Mouse (Mus musculus) kidney, embryonic 16.5 days (tissue): ENCODE measurements at regions not wholly inside any gene's neighbourhood (a gene's known extent, or its start where the extent isn't known, plus 50 kb on each side); places are given as distances from the start of the nearest gene placed in this dataset.

ENCODE experiments used
- ATAC-seq: fragments of 200-750 bp; cut with Nextera tagmentation; 2 replicates; pipeline ENCODE4 v1.8.0; 2017; ENCODE audit warnings: moderate TSS enrichment; ENCODE audit not compliant: low FRiP score, low TSS enrichment
- H3K27ac ChIP-seq: fragments of 300-500 bp; sonication (generic); 2 replicates; pipeline ENCODE4 v1.5.1; 2014; ENCODE audit warnings: low read length
- H3K27me3 ChIP-seq: fragments of 300-500 bp; sonication (generic); 2 replicates; pipeline ENCODE4 v1.6.1; 2014; ENCODE audit warnings: low read length, control low read depth, mixed read lengths; ENCODE audit not compliant: insufficient read depth
- H3K36me3 ChIP-seq: fragments of 300-500 bp; sonication (generic); 2 replicates; pipeline ENCODE4 v1.6.1; 2014; ENCODE audit warnings: low read length, control low read depth, mixed read lengths; ENCODE audit not compliant: insufficient read depth
- H3K4me1 ChIP-seq: fragments of 300-500 bp; sonication (generic); 2 replicates; pipeline ENCODE4 v1.6.1; 2014; ENCODE audit warnings: low read length, control low read depth, mixed read lengths; ENCODE audit not compliant: insufficient read depth
- H3K4me2 ChIP-seq: fragments of 300-500 bp; sonication (generic); replicated peaks from 2 replicates; pipeline ENCODE4 v1.6.1; 2014; ENCODE audit warnings: low read depth, low read length
- H3K4me3 ChIP-seq: fragments of 300-500 bp; sonication (generic); 2 replicates; pipeline ENCODE4 v1.5.1; 2014; ENCODE audit warnings: mild to moderate bottlenecking, low read length
- H3K9ac ChIP-seq: fragments of 300-500 bp; sonication (generic); replicated peaks from 2 replicates; pipeline ENCODE4 v1.6.1; 2014; ENCODE audit warnings: low read length
- H3K9me3 ChIP-seq: fragments of 300-500 bp; sonication (generic); 2 replicates; pipeline ENCODE4 v1.6.1; 2016; ENCODE audit warnings: low read length, control low read depth
- WGBS: fragments of 180-500 bp; shearing (Covaris S2); extraction: QIAGEN DNeasy Blood & Tissue Kit; methylation state at CpG from one replicate; pipeline ENCODE4 v1.1.7; 2014; 5-methylcytosine and 5-hydroxymethylcytosine counted together

GRCm38 (mm10) chr13:28497483-28497882, 240.2 kb downstream of the Gm11361 start:
- H3K27ac ChIP-seq, result no peak overlapping the region
- H3K4me3 ChIP-seq, result no peak overlapping the region

GRCm38 (mm10) chr13:28492015-28492414, 234.7 kb downstream of the Gm11361 start:
- Histone ChIP-seq H3K4me2 (no peak overlapping the region), H3K9ac (no peak overlapping the region), H3K27ac (no peak overlapping the region), H3K36me3 (no peaks in the 10 kb centered on the region), H3K27me3 (no peaks in the 10 kb centered on the region), H3K4me1 (no peaks in the 10 kb centered on the region), H3K9me3 (no peaks in the 10 kb centered on the region), H3K4me3 (no peak overlapping the region)
- WGBS, result 89% methylated on average over 2 of the region's 2 CpGs
- no peak for ATAC-seq

More at GRCm38 (mm10) chr13:28497483-28497882, 240.2 kb downstream of the Gm11361 start:
- H3K36me3 ChIP-seq, result no peaks in the 10 kb centered on the region
- H3K27me3 ChIP-seq, result no peaks in the 10 kb centered on the region
- H3K9me3 ChIP-seq, result no peaks in the 10 kb centered on the region
- H3K4me2 ChIP-seq, result no peak overlapping the region
- no peak for ATAC-seq
- 93% methylated on average over 4 of the region's 4 CpGs for WGBS
- H3K4me1 ChIP-seq, result peaks cover 5% of the 10 kb centered on the region; the same call in 1 of the 2 replicates
- H3K9ac ChIP-seq, result no peak overlapping the region

- Histone ChIP-seq H3K27me3 (no peaks in the 10 kb centered on the region), H3K9me3 (no peaks in the 10 kb centered on the region), H3K4me3 (no peak overlapping the region), H3K27ac (no peak overlapping the region), H3K4me2 (no peak overlapping the region), H3K4me1 (peaks cover 6% of the 10 kb centered on the region; the same call in 1 of the 2 replicates), H3K9ac (no peak overlapping the region), H3K36me3 (no peaks in the 10 kb centered on the region)
- WGBS, result 64% methylated on average over 3 of the region's 3 CpGs
- no peak for ATAC-seq
These were observed 226.4 kb downstream of the Gm11361 start for GRCm38 (mm10) chr13:28483727-28484126.

- Histone ChIP-seq H3K36me3 (no peaks in the 10 kb centered on the region), H3K27ac (no peak overlapping the region), H3K4me3 (no peak overlapping the region), H3K9me3 (no peaks in the 10 kb centered on the region), H3K9ac (no peak overlapping the region), H3K27me3 (no peaks in the 10 kb centered on the region), H3K4me2 (no peak overlapping the region), H3K4me1 (peaks cover 6% of the 10 kb centered on the region; the same call in 1 of the 2 replicates)
- 79% methylated on average over 7 of the region's 7 CpGs for WGBS
- ATAC-seq, result no peak
These were observed 224.1 kb downstream of the Gm11361 start for GRCm38 (mm10) chr13:28481224-28481965.

- WGBS, result 84% methylated on average over 2 of the region's 2 CpGs
- no peak overlapping the region for H3K9ac ChIP-seq
- no peaks in the 10 kb centered on the region for H3K4me1 ChIP-seq
- H3K36me3 ChIP-seq, result no peaks in the 10 kb centered on the region
- no peaks in the 10 kb centered on the region for H3K9me3 ChIP-seq
- H3K4me3 ChIP-seq, result no peak overlapping the region
- H3K4me2 ChIP-seq, result no peak overlapping the region
- H3K27ac ChIP-seq, result no peak overlapping the region
- ATAC-seq, result no peak
- no peaks in the 10 kb centered on the region for H3K27me3 ChIP-seq
These were observed 208.8 kb downstream of the Gm11361 start for GRCm38 (mm10) chr13:28466151-28466550.

- no peaks in the 10 kb centered on the region for H3K27me3 ChIP-seq
- no peak overlapping the region for H3K9ac ChIP-seq
- no peaks in the 10 kb centered on the region for H3K4me1 ChIP-seq
- 85% methylated on average over 2 of the region's 2 CpGs for WGBS
- H3K9me3 ChIP-seq, result no peaks in the 10 kb centered on the region
- H3K4me2 ChIP-seq, result no peak overlapping the region
- no peak overlapping the region for H3K27ac ChIP-seq
- no peak for ATAC-seq
- no peak overlapping the region for H3K4me3 ChIP-seq
- no peaks in the 10 kb centered on the region for H3K36me3 ChIP-seq
These were observed 208.0 kb downstream of the Gm11361 start for GRCm38 (mm10) chr13:28465187-28465880.

- H3K9me3 ChIP-seq, result no peaks in the 10 kb centered on the region
- H3K4me2 ChIP-seq, result no peak overlapping the region
- no peak overlapping the region for H3K27ac ChIP-seq
- no peak overlapping the region for H3K9ac ChIP-seq
- 86% methylated on average over 10 of the region's 10 CpGs for WGBS
- no peaks in the 10 kb centered on the region for H3K4me1 ChIP-seq
- no peak overlapping the region for H3K4me3 ChIP-seq
- ATAC-seq, result no peak
- H3K36me3 ChIP-seq, result no peaks in the 10 kb centered on the region
- no peaks in the 10 kb centered on the region for H3K27me3 ChIP-seq
These were observed 204.0 kb downstream of the Gm11361 start for GRCm38 (mm10) chr13:28461281-28461680.

GRCm38 (mm10) chr13:28457403-28457802, 200.1 kb downstream of the Gm11361 start:
- 90% methylated on average over 3 of the region's 3 CpGs for WGBS

GRCm38 (mm10) chr13:28455878-28456277, 198.6 kb downstream of the Gm11361 start:
- H3K9ac ChIP-seq, result no peak overlapping the region
- H3K36me3 ChIP-seq, result no peaks in the 10 kb centered on the region
- ATAC-seq, result no peak
- H3K4me3 ChIP-seq, result no peak overlapping the region
- H3K27me3 ChIP-seq, result no peaks in the 10 kb centered on the region
- H3K4me1 ChIP-seq, result no peaks in the 10 kb centered on the region
- H3K9me3 ChIP-seq, result no peaks in the 10 kb centered on the region
- no peak overlapping the region for H3K27ac ChIP-seq
- WGBS, result 80% methylated on average over 3 of the region's 3 CpGs
- H3K4me2 ChIP-seq, result no peak overlapping the region

More at GRCm38 (mm10) chr13:28457403-28457802, 200.1 kb downstream of the Gm11361 start:
- Histone ChIP-seq H3K27me3 (no peaks in the 10 kb centered on the region), H3K27ac (no peak overlapping the region), H3K9me3 (no peaks in the 10 kb centered on the region), H3K9ac (no peak overlapping the region), H3K4me3 (no peak overlapping the region), H3K4me2 (no peak overlapping the region), H3K4me1 (no peaks in the 10 kb centered on the region), H3K36me3 (no peaks in the 10 kb centered on the region)
- ATAC-seq, result no peak

- no peak overlapping the region for H3K27ac ChIP-seq
- H3K36me3 ChIP-seq, result no peaks in the 10 kb centered on the region
- H3K4me3 ChIP-seq, result no peak overlapping the region
- no peaks in the 10 kb centered on the region for H3K27me3 ChIP-seq
- ATAC-seq, result no peak
- H3K9me3 ChIP-seq, result no peaks in the 10 kb centered on the region
- no peak overlapping the region for H3K4me2 ChIP-seq
- 82% methylated on average over 10 of the region's 10 CpGs for WGBS
- no peaks in the 10 kb centered on the region for H3K4me1 ChIP-seq
- no peak overlapping the region for H3K9ac ChIP-seq
These were observed 197.7 kb downstream of the Gm11361 start for GRCm38 (mm10) chr13:28455016-28455415.
